Mouse (Mus musculus) neural tube, embryonic 13.5 days (tissue): ENCODE data around the gene 9930104L06Rik. TPM values are rescaled to one million over a fixed set of nuclear protein-coding genes. Genes with fewer than 3 reads are reported as not detected.

Source experiments
- ATAC-seq: fragments of 200-750 bp; cut with Nextera tagmentation; 2 replicates; pipeline ENCODE4 v1.8.0; 2017; ENCODE audit warnings: low read depth, mild to moderate bottlenecking, moderate TSS enrichment, moderate library complexity
- H3K27ac ChIP-seq: fragments of 300-500 bp; sonication (generic); replicated peaks from 2 replicates; pipeline ENCODE4 v1.5.1; 2015; ENCODE audit warnings: moderate library complexity, mild to moderate bottlenecking, inconsistent platforms
- H3K27me3 ChIP-seq: fragments of 300-500 bp; sonication (generic); 2 replicates; pipeline ENCODE4 v1.6.1; 2015; ENCODE audit warnings: mild to moderate bottlenecking, inconsistent platforms
- H3K36me3 ChIP-seq: fragments of 300-500 bp; sonication (generic); 2 replicates; pipeline ENCODE4 v1.6.1; 2015; ENCODE audit warnings: mild to moderate bottlenecking, inconsistent platforms
- H3K4me1 ChIP-seq: fragments of 300-500 bp; sonication (generic); replicated peaks from 2 replicates; pipeline ENCODE4 v1.6.1; 2015; ENCODE audit warnings: inconsistent platforms
- H3K4me2 ChIP-seq: fragments of 300-500 bp; sonication (generic); 2 replicates; pipeline ENCODE4 v1.6.1; 2015; ENCODE audit warnings: inconsistent platforms, mild to moderate bottlenecking, moderate library complexity
- H3K4me3 ChIP-seq: fragments of 300-500 bp; sonication (generic); 2 replicates; pipeline ENCODE4 v1.5.1; 2015; ENCODE audit warnings: mild to moderate bottlenecking, inconsistent platforms
- H3K9ac ChIP-seq: fragments of 300-500 bp; sonication (generic); 2 replicates; pipeline ENCODE4 v1.6.1; 2015; ENCODE audit warnings: moderate library complexity, mild to moderate bottlenecking, inconsistent platforms
- H3K9me3 ChIP-seq: fragments of 300-500 bp; sonication (generic); 2 replicates; pipeline ENCODE4 v1.6.1; 2016; ENCODE audit warnings: inconsistent platforms
- WGBS: fragments of 180-500 bp; shearing (Covaris S2); methylation state at CpG from one replicate; pipeline ENCODE4 v1.1.7; 2015; 5-methylcytosine and 5-hydroxymethylcytosine counted together
- polyA plus RNA-seq: library from polyadenylated mRNA; unstranded; fragments of >200 nt; fragmentation: Nextera tagmentation; extraction: Ambion mirVana; gene quantifications from 2 replicates; pipeline ENCODE4 v1.2.1, GENCODE M21; 2015

The 9930104L06Rik gene
- polyA plus RNA-seq, 1 experiment from 2014 or later, result 17.1 TPM

DNA sequence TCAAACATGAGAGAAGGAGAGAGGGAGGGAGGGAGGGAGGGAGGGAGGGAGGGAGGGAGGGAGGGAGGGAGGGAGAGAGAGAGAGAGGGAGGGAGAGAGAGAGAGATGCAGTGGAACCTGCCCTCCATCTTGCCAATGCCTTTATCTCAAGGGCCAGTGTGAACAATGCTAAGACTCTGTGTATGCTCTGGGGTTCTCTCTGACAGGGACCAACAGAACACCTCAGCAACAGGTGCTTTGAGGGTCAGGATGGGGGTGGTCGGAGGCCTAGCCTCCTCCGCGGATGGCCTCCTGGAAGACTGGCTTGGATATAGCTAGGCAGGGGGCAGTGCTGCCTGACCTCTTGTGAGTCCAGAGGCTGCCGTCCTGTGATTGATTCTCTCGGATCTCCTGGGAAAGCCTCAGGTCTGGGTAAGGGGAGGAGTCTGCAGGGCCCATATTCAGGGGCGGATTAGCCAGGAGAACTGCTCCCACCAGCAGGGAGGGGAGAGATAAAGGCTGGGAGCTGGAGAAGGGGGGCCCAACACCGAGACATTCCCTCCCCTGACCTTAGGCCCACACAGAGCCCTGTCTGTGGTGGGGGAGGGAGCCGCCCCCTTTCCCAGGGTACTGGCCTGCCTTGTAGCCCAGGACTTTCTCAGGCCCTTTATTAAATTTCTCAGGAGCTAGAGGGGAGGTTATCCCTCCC lies 28.2 kb downstream of the 9930104L06Rik start:
- 7% methylated on average over 8 of the region's 8 CpGs for WGBS
- ATAC-seq, result no peak
- Histone ChIP-seq H3K27me3 (no peaks in the 10 kb centered on the region), H3K4me3 (no peak overlapping the region), H3K9ac (peak overlapping the region; percentile 2; the same call in 1 of the 2 replicates), H3K9me3 (no peaks in the 10 kb centered on the region), H3K4me1 (peaks cover 9% of the 10 kb centered on the region; the same call in 1 of the 2 replicates), H3K4me2 (no peak overlapping the region), H3K27ac (no peak overlapping the region), H3K36me3 (no peaks in the 10 kb centered on the region)

DNA sequence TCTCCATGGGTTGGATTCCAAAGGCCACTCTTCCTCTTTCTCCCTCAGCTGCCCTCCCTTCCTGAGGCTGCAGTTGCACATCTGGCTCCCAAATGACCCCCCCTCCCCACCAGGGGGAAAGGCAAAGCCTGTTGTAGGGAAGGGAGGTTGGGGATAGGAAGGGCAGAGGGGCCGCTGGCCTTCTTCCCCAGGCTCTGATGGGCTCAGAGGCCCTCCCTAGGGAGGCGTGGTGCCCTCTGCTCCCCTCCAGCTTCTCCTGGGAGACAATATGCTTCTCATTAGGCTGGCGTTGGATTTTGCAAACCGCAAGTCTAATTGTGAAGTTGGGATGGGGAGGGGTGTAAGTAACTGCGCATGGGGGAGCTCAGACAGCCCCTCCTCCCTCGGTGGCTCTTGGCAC lies 31.9 kb downstream of the 9930104L06Rik start:
- Histone ChIP-seq H3K27me3 (no peaks in the 10 kb centered on the region), H3K36me3 (no peaks in the 10 kb centered on the region), H3K9ac (no peak overlapping the region), H3K4me1 (peaks cover 16% of the 10 kb centered on the region), H3K4me3 (no peak overlapping the region), H3K27ac (no peak overlapping the region), H3K4me2 (no peak overlapping the region), H3K9me3 (no peaks in the 10 kb centered on the region)
- 61% methylated on average over 6 of the region's 6 CpGs for WGBS
- no peak for ATAC-seq

DNA sequence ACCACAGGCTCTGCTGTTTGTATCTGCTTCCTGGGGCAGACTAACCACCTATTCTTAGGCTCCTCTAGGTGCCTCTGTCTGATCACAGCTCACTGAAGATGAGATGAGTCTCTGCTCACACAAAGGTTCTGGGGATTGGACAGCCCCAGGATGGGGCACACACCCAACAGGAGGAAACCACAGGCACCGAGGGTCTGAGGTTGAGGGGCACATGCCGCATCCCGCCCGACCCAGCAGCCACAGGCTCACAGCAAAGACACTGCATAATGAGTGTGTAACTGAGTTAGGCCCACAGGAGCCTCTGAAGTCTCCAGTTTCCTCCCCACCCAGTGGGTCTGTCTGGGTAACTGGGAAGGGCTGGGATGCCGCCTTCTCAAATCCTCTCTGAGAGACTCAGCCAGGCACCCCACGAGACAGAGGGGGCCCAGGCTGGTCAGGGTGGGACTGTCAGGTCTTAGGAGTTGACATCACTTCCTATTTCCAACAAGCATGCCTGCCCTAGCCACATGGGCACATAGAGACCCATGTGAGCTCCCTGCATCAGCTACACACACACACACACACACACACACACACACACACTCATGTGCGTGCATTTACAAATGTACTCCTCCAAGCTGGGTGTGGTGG lies 32.5 kb downstream of the 9930104L06Rik start:
- 91% methylated on average over 7 of the region's 7 CpGs for WGBS
- H3K4me2 ChIP-seq, result no peak overlapping the region
- no peaks in the 10 kb centered on the region for H3K27me3 ChIP-seq
- no peak overlapping the region for H3K9ac ChIP-seq
- ATAC-seq, result no peak
- H3K27ac ChIP-seq, result no peak overlapping the region
- peaks cover 16% of the 10 kb centered on the region for H3K4me1 ChIP-seq
- no peaks in the 10 kb centered on the region for H3K36me3 ChIP-seq
- H3K4me3 ChIP-seq, result no peak overlapping the region
- H3K9me3 ChIP-seq, result no peaks in the 10 kb centered on the region

DNA sequence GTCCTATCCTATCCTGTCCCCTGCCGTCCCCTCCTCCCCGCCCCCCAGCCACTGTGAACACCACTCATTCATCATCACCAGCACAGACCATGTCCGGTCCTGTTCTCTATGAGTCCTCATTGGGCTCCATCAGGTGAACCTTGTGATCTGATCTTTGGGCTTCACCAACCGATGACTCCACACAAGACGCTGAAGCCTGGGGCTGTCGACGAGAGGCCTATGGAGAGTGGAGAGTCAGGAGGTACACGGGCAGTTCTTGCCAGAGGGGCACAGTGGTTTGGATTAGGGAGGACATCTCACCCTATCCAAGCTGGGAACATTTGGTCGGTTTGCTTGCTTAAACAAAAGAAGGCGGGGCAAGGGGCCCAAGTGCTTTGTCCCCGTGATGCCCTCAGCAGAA lies 33.3 kb downstream of the 9930104L06Rik start:
- Histone ChIP-seq H3K9me3 (no peaks in the 10 kb centered on the region), H3K4me3 (no peak overlapping the region), H3K9ac (no peak overlapping the region), H3K27me3 (no peaks in the 10 kb centered on the region), H3K27ac (no peak overlapping the region), H3K36me3 (no peaks in the 10 kb centered on the region), H3K4me2 (no peak overlapping the region), H3K4me1 (peaks cover 12% of the 10 kb centered on the region)
- 76% methylated on average over 11 of the region's 11 CpGs for WGBS
- no peak for ATAC-seq

DNA sequence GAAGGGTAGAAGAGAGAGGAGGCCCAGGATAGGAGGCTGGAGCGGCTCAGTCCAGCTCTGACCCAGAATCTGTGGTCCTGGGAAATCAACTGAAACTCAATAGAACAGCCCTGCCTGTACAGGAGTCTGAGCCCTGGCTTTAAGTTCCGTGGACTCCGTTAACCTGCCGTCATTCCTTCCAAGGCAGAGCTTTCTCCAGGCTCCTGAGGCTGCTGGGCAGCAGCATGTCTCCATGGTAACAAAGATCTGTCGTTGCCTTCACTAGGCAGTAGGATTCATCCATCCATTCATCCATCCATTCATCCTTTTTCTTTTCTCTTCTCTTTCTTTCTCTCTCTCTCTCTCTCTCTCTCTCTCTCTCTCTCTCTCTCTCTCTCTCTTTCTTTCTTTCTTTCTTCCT lies 33.8 kb downstream of the 9930104L06Rik start:
- H3K4me2 ChIP-seq, result no peak overlapping the region
- ATAC-seq, result no peak
- no peak overlapping the region for H3K4me3 ChIP-seq
- H3K4me1 ChIP-seq, result peaks cover 7% of the 10 kb centered on the region
- no peak overlapping the region for H3K27ac ChIP-seq
- no peak overlapping the region for H3K9ac ChIP-seq
- 40% methylated on average over 5 of the region's 5 CpGs for WGBS
- H3K9me3 ChIP-seq, result no peaks in the 10 kb centered on the region
- no peaks in the 10 kb centered on the region for H3K27me3 ChIP-seq
- no peaks in the 10 kb centered on the region for H3K36me3 ChIP-seq

DNA sequence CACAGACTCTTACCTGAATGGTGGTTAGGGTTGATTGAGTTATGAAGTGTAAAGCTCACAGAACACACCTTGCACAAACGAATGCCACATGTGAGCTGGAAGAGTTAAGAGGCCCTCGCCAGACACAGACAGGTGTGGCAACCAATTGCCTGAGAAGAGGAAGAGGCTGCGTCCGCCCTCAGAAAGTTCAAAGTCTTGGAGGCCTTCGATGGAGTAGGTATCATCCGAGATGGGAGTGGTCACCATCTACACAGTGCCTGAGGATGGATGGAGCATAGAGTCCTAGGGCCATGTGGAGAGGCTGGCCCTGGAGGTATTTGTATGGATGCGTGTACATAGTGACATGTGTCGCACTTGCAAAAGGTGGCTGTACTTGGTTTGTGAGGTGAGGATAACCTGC lies 34.2 kb downstream of the 9930104L06Rik start:
- ATAC-seq, result no peak
- Histone ChIP-seq H3K9me3 (no peaks in the 10 kb centered on the region), H3K27me3 (no peaks in the 10 kb centered on the region), H3K4me2 (no peak overlapping the region), H3K9ac (no peak overlapping the region), H3K36me3 (no peaks in the 10 kb centered on the region), H3K4me3 (no peak overlapping the region), H3K4me1 (peaks cover 6% of the 10 kb centered on the region), H3K27ac (no peak overlapping the region)
- 91% methylated on average over 8 of the region's 8 CpGs for WGBS

DNA sequence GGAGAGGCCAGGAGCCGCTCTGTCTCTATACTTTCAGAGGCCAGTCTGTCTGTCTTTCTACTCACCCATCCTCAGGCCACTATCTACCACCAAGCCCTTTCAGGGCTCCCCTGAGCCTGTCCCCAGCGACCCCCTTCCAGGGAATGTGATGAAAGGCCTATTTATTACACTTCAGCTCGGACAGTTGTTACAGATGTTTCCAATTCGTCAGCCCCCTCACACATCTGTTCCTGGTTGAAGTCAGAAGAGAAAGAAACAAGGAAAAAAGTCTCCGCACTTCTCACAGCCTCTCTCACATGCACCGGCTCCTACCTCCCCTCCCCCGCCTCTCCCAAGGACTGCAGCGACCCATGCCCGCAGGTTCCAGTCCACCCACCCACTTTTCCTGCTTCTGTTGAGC lies 35.5 kb downstream of the 9930104L06Rik start:
- H3K36me3 ChIP-seq, result no peaks in the 10 kb centered on the region
- no peak for ATAC-seq

DNA sequence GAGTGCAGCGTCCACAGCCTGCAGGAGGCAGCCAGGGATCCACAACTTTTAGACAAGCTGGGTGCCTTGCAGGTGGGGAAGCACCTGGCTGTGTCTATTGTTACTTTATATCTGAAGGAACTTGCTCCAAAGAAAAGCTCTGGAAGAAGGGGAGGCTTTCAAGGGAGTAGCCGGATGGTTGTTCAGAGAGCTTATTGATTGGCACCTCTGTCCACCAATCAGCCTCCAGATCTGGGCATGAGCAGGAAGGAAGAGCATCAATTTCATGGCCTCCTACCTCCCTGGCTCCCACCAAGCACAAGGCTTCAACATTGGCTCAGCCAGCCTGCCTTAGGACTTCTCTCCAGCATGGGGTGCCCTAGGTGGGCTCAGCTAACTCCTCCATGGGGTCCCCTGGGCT lies 36.4 kb downstream of the 9930104L06Rik start:
- H3K4me3 ChIP-seq, result no peak overlapping the region
- 0 out of 2 replicates have a peak, but pooled peaks cover 5% of the 10 kb centered on the region for H3K27me3 ChIP-seq
- H3K36me3 ChIP-seq, result no peaks in the 10 kb centered on the region
- no peak for ATAC-seq
- no peak overlapping the region for H3K4me2 ChIP-seq
- no peaks in the 10 kb centered on the region for H3K9me3 ChIP-seq
- no peak overlapping the region for H3K27ac ChIP-seq
- H3K4me1 ChIP-seq, result peaks cover 6% of the 10 kb centered on the region
- WGBS, result 64% methylated on average over 2 of the region's 2 CpGs
- no peak overlapping the region for H3K9ac ChIP-seq

More for the DNA sequence above, 35.5 kb downstream of the 9930104L06Rik start:
- Histone ChIP-seq H3K4me1 (peaks cover 6% of the 10 kb centered on the region), H3K27me3 (no peaks in the 10 kb centered on the region), H3K9ac (no peak overlapping the region), H3K9me3 (no peaks in the 10 kb centered on the region), H3K4me3 (no peak overlapping the region), H3K4me2 (no peak overlapping the region), H3K27ac (no peak overlapping the region)
- WGBS, result 65% methylated on average over 9 of the region's 9 CpGs

DNA sequence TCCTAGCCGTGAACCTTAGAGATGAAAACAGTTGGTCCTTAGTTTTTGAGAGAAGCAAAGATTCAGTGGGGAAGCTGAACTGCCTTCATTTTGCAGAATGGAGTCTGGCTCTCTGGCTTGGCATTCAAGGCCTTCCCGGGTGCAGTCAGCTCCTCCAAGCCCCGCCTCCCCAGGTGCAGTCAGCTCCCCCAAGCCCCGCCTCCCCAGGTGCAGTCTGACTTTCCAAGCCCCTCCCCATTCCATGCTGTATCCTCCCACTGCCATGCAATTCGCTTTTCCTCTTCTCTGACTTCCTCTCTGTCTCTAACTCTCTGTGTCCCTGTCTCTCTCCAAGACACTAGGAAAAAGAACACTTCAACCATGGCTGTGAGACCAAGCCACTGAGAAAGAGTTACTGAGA lies 41.4 kb downstream of the 9930104L06Rik start:
- Histone ChIP-seq H3K4me3 (no peak overlapping the region), H3K36me3 (no peaks in the 10 kb centered on the region), H3K4me1 (peaks cover 9% of the 10 kb centered on the region; the same call in 1 of the 2 replicates), H3K27ac (no peak overlapping the region), H3K4me2 (no peak overlapping the region), H3K9me3 (no peaks in the 10 kb centered on the region), H3K27me3 (peaks cover 36% of the 10 kb centered on the region), H3K9ac (no peak overlapping the region)
- ATAC-seq, result no peak
- 30% methylated on average over 5 of the region's 5 CpGs for WGBS

DNA sequence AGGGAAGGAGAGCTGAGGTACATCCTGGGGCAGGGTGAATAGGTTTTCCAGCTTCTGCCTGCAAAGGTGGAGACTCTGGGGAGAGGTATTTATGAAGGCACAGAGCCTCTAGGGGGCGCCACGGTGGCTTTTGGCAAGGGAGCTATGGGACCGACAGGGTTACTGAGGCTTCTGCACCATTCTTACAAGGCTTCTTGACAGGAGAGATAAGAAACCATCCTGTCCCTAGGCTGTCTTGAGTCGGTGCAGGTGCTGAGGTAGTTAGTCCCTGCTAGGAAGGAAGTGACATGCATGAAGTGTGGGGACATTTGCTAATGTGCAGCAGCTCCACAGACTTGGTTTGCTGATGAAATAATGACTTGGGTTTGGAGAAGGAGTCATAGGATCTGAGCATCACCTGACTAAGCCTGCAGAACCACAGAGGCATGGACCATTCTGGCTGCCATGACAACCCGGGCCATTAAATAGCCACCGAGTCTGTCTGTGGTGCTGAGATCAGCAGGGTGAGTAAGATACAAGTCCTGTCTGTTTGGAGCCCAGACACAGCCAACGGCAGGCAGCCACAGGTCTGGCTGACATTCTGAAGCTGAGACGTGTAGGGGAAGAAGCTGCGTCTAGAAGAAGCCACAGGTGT lies 47.2 kb downstream of the 9930104L06Rik start:
- Histone ChIP-seq H3K36me3 (no peaks in the 10 kb centered on the region), H3K9ac (no peak overlapping the region), H3K4me2 (no peak overlapping the region), H3K4me1 (peaks cover 38% of the 10 kb centered on the region), H3K4me3 (no peak overlapping the region), H3K27ac (no peak overlapping the region), H3K27me3 (peaks cover 85% of the 10 kb centered on the region), H3K9me3 (no peaks in the 10 kb centered on the region)
- whole genome bisulfite sequencing, result 18% methylated on average over 9 of the region's 9 CpGs
- ATAC-seq, result no peak

DNA sequence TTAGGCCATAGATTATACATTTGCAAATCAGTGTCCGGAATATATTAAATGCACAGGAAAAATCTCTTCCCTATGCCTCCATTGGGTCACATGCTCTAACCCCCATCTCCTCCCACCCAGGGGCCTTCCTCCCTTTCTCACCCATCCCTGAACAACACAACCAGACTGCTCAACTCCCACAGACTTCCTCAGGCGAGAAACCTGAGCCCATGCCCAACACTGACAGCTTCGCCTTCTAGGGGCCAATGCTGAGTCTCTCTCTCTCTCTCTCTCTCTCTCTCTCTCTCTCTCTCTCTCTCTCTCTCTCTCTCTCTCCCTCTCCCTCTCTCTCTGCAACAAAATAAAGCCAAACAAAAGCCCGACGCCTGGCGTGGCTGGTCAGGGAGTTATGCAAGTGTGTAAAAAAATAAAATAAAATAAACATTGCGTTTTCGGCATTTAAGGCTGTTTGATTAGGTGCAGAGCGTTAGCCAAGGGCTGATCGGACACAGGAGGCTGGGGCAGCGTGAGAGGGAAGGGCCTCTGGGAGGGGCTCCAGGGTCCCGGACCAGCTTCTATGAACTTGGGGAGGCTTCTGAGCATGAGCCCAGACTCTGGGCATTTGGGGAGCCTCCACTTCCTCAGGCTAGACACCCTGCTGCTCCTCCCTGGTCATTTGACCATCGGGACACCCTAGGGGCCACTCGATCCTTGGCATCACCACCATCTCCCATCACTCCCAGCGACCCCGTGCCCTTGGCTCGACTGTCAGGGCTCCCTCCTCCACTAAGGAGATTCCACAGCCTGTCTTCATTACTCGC lies 48.2 kb downstream of the 9930104L06Rik start:
- Histone ChIP-seq H3K27me3 (peaks cover 89% of the 10 kb centered on the region), H3K27ac (no peak overlapping the region), H3K9ac (no peak overlapping the region), H3K4me2 (no peak overlapping the region), H3K9me3 (no peaks in the 10 kb centered on the region), H3K4me3 (no peak overlapping the region), H3K36me3 (no peaks in the 10 kb centered on the region), H3K4me1 (peaks cover 37% of the 10 kb centered on the region)
- WGBS, result 10% methylated on average over 18 of the region's 18 CpGs
- ATAC-seq, result no peak
